Mouse (Mus musculus): ENCODE data around the gene Gm38100. TPM values are rescaled to one million over a fixed set of nuclear protein-coding genes. Genes with fewer than 3 reads are reported as not detected.
A peak's percentile ranks its signal among the peaks of the same experiment; 100 is the strongest.

Gene Gm38100
- 0.15 and 0.21 TPM in 2 replicates for polyA plus RNA-seq (2015; fragmentation: Nextera tagmentation; extraction: Ambion mirVana)

DNA sequence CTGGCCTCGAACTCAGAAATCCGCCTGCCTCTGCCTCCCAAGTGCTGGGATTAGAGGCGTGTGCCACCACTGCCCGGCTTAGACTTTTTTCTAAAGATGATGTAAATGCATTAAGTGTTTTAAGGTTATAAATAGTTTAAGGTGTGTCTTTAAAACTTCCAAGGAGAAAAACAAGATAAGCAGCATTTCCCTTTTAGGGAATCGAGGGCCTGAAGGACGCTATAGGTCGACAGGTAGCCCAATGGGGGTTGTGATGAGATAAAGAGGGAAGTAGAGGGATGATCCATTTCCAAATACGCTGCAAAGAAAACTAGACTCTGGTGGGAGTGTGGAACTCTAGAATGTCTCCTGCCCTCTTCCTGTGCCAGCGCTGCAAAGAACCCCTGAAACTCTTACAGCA is at the start of gene Gm38100:
Gm38100 (plus strand) TSS at position 301 of the 400 bp plus-strand sequence.
- Histone ChIP-seq H3K4me2 (no peak within 1 kb of the TSS), H3K9me3 (replicated peaks) (no peaks in the 10 kb centered on the region), H3K27me3 (no peaks in the 10 kb centered on the region), H3K27ac (no peak within 1 kb of the TSS), H3K4me1 (replicated peaks) (no peaks in the 10 kb centered on the region), H3K4me3 (no peak within 1 kb of the TSS), H3K36me3 (no peaks in the 10 kb centered on the region), H3K9ac (no peak within 1 kb of the TSS)
- ATAC-seq (replicated peaks; ENCODE audit: insufficient number of reproducible peaks, insufficient read depth, low FRiP score, low read depth) = no peak
- 83% methylated on average over 9 of the region's 9 CpGs for WGBS

GRCm38 (mm10) chr1:175870716-175871115 is 49.4 kb upstream of the Gm38100 start:
- H3K4me1 ChIP-seq (replicated peaks) = no peaks in the 10 kb centered on the region
- H3K9me3 ChIP-seq (replicated peaks) = no peaks in the 10 kb centered on the region
- no peak for ATAC-seq (replicated peaks; ENCODE audit: insufficient number of reproducible peaks, insufficient read depth, low FRiP score, low read depth)
- no peaks in the 10 kb centered on the region for H3K36me3 ChIP-seq
- WGBS = 66% methylated on average over 3 of the region's 3 CpGs
- H3K27ac ChIP-seq = no peak overlapping the region
- H3K9ac ChIP-seq = no peak overlapping the region
- no peak overlapping the region for H3K4me2 ChIP-seq
- H3K4me3 ChIP-seq = no peak overlapping the region
- no peaks in the 10 kb centered on the region for H3K27me3 ChIP-seq

DNA sequence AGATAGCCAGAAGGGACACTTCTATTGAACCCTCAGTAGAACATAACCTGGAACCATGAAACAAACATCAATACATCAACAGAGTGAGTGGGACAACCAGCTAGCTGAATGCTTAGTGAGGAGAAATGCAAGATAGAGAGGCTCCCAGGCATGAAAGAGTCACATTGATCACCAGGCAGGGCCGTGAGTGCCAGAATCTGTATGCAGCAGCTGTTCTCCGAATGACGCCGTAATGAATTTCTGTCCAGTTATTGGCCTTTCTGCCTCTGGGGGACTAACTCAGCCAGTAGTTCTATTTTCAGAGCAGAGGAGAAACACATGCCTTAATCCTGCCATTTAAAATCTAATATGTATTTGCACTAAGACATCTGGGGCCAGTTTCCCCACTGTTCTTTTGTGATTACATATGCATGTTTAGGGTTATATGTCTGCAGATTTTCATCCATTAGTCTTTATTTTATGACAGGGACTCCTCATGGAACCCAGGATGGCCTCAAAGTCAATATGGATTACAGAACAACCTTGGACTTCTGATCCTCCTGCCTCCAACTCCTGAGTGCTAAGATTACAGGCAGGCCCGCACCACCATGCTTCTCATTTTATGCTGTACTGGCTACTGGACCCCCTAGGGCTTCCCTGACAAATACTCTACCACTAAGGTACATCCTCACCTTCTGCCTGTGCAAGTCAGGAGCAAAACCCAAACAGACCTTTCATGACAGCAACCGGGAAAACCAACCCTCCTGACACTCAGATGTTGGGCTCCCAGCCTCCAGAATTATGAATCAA is 47.9 kb upstream of the Gm38100 start:
- Histone ChIP-seq H3K27me3 (no peaks in the 10 kb centered on the region), H3K4me3 (no peak overlapping the region), H3K27ac (no peak overlapping the region), H3K9me3 (replicated peaks) (no peaks in the 10 kb centered on the region), H3K9ac (no peak overlapping the region), H3K4me2 (no peak overlapping the region), H3K36me3 (no peaks in the 10 kb centered on the region), H3K4me1 (replicated peaks) (no peaks in the 10 kb centered on the region)
- ATAC-seq (replicated peaks; ENCODE audit: insufficient number of reproducible peaks, insufficient read depth, low FRiP score, low read depth) = no peak
- 76% methylated on average over 6 of the region's 6 CpGs for WGBS

DNA sequence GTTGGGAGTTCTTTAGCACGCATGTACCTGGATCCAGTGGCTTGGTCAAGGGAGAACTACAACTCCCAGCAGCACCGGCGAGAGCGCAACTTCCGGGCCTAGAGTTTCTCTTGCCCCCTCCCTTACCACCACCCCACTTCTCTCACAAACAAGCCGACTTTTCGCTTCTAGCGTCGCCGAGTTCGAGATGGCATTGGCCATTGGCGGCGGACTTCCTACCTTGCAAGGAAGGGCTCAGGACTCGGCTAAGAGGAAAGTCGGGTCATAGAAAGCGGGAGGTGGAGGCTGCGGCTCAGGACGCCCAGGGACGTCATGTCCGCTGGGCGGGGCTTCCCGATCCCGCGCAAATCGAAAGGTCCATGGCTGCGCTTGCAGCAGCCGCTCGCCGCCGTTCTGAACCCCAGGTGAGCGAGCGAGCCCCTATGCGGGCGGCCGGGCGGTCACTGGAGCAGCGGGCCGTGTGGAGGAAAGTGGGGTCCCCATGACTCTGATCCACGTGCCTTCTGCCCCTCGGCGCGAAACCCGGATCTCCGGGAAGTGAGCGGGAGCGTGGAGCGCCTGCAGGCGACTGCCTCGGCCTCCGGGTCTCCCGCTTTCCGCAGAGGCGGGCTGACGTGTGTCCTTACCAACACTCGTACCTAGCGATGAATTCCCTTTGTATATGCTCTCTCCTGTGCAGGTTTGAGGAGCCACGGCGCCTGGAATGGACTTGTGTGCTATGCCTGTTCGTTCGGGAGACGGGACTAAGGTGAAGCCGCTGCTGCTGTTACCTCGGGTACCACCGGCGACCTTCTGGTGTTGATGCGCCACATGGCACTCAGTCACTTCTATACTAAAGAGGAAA is 39.5 kb upstream of the Gm38100 start, which contains the start of gene Exo1:
Exo1 (plus strand) TSS at position 129 of the 844 bp plus-strand sequence.
- Histone ChIP-seq H3K27ac (peak within 1 kb of the TSS; percentile 94), H3K9ac (peak within 1 kb of the TSS; percentile 78), H3K4me3 (peak within 1 kb of the TSS; percentile 77), H3K36me3 (peaks cover 8% of the 10 kb centered on the region; the same call in 1 of the 2 replicates), H3K4me2 (peak within 1 kb of the TSS; percentile 88), H3K4me1 (replicated peaks) (peaks cover 10% of the 10 kb centered on the region), H3K9me3 (replicated peaks) (no peaks in the 10 kb centered on the region), H3K27me3 (no peaks in the 10 kb centered on the region)
- under 1% methylated on average over 66 of the region's 66 CpGs for WGBS
- peak; percentile 90 for ATAC-seq (replicated peaks; ENCODE audit: insufficient number of reproducible peaks, insufficient read depth, low FRiP score, low read depth)

GRCm38 (mm10) chr1:175883398-175883797 is 36.7 kb upstream of the Gm38100 start:
- Histone ChIP-seq H3K27ac (no peak overlapping the region), H3K4me2 (no peak overlapping the region), H3K27me3 (no peaks in the 10 kb centered on the region), H3K9me3 (replicated peaks) (no peaks in the 10 kb centered on the region), H3K36me3 (peaks cover 19% of the 10 kb centered on the region), H3K4me3 (no peak overlapping the region), H3K4me1 (replicated peaks) (peaks cover 10% of the 10 kb centered on the region), H3K9ac (no peak overlapping the region)
- WGBS = 77% methylated on average over 3 of the region's 3 CpGs
- no peak for ATAC-seq (replicated peaks; ENCODE audit: insufficient number of reproducible peaks, insufficient read depth, low FRiP score, low read depth)

DNA sequence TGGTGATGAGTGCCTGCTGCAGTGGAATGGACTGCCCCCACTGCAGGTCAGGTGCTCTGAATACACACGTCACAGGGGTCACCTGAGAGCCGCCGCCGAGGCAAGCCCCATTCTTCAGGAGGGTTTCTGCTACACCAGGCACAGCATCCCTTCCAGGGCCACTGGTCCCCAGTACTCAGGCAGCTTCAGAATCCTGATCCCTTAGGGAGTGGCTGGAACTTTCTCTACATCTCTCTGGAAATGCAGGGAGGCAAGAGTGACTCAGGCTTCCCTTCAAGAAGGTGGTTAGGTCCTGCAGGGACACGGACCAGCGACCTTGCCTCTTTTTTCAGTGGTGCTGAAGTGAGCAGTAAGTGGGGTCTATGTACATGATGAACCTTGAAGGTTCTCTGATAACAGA is 26.9 kb upstream of the Gm38100 start:
- H3K9me3 ChIP-seq (replicated peaks) = no peaks in the 10 kb centered on the region
- no peak overlapping the region for H3K27ac ChIP-seq
- no peak overlapping the region for H3K4me2 ChIP-seq
- peaks cover 20% of the 10 kb centered on the region for H3K36me3 ChIP-seq
- no peak for ATAC-seq (replicated peaks; ENCODE audit: insufficient number of reproducible peaks, insufficient read depth, low FRiP score, low read depth)
- 78% methylated on average over 6 of the region's 6 CpGs for WGBS
- H3K4me3 ChIP-seq = no peak overlapping the region
- no peak overlapping the region for H3K9ac ChIP-seq
- H3K4me1 ChIP-seq (replicated peaks) = no peaks in the 10 kb centered on the region
- no peaks in the 10 kb centered on the region for H3K27me3 ChIP-seq

DNA sequence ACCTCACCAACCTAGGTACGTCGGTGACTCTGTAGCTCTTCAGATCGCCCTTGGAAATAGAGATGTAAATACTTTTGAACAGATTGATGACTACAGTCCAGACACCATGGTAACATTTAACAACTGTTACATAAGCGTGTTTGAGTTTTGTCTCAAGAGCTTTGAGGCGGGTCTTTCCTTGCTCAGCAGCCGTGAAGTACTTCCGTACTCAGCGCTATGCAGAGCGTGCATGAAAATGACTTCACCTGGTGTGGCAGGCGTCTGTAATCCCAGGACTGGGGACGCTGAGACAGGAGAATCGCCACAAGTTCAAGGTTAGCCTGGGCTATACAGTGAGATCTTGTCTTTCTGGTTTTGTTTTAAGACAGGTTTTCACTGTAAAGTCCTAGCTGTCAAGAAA is 26.4 kb upstream of the Gm38100 start:
- Histone ChIP-seq H3K4me1 (replicated peaks) (no peaks in the 10 kb centered on the region), H3K4me2 (no peak overlapping the region), H3K9me3 (replicated peaks) (no peaks in the 10 kb centered on the region), H3K27me3 (no peaks in the 10 kb centered on the region), H3K9ac (no peak overlapping the region), H3K36me3 (peaks cover 17% of the 10 kb centered on the region), H3K27ac (no peak overlapping the region), H3K4me3 (no peak overlapping the region)
- 89% methylated on average over 12 of the region's 12 CpGs for WGBS
- ATAC-seq (replicated peaks; ENCODE audit: insufficient number of reproducible peaks, insufficient read depth, low FRiP score, low read depth) = no peak

- Histone ChIP-seq H3K4me3 (no peak overlapping the region), H3K9ac (no peak overlapping the region), H3K27me3 (no peaks in the 10 kb centered on the region), H3K4me2 (no peak overlapping the region), H3K9me3 (replicated peaks) (no peaks in the 10 kb centered on the region), H3K4me1 (replicated peaks) (no peaks in the 10 kb centered on the region), H3K36me3 (peaks cover 7% of the 10 kb centered on the region; the same call in 1 of the 2 replicates), H3K27ac (no peak overlapping the region)
- 82% methylated on average over 2 of the region's 2 CpGs for WGBS
- ATAC-seq (replicated peaks; ENCODE audit: insufficient number of reproducible peaks, insufficient read depth, low FRiP score, low read depth) = no peak
Measured at GRCm38 (mm10) chr1:175911207-175911606, 8.9 kb upstream of the Gm38100 start.

DNA sequence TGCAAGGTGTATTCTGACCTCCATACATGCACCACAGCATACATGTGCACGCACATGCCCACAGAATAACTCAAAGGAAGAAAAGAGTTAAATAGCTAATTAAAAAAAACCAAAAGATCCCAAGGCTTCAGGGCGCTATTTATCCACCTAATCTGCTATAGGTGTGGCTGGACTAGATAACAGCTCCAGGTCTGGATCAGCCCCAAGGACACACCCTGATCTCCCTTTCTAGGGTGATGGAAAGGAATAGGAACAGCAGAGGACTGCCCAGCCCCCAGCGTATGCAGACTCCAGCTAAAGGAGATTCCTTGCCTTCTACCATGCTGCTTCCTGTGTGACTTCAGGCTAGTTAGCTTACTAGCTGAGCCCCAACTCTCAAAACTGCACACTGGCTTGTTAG is 8.1 kb upstream of the Gm38100 start:
- no peak for ATAC-seq (replicated peaks; ENCODE audit: insufficient number of reproducible peaks, insufficient read depth, low FRiP score, low read depth)
- WGBS = 74% methylated on average over 3 of the region's 3 CpGs

DNA sequence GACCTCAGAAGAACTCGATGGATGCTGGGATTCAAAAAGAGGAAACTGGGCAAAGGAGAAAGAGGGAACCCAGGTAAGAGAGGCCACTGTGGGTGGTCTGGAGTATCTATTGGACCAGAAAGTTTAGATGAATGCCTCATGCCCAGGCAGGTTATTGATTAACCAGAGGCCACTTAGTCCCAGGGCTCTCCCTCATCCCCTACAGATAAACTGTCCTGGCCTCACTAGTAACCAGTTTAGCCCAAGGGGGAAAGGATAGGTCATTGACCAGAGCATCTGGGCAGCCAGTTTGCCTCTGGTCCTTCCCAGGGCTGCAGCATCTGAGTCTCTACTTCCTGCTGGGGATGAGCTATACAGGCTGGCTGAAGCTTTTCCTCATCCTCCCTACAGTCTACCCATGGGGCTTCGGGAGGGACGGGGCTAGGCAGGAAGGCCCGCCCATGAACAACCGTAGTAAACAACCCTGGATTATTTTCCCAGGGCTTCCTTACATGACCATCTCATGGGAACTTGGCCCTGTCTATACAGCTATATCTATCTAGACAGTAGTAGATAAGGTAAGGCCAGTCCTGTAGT is 6.3 kb upstream of the Gm38100 start:
- Histone ChIP-seq H3K4me3 (no peak overlapping the region), H3K4me2 (no peak overlapping the region), H3K9me3 (replicated peaks) (no peaks in the 10 kb centered on the region), H3K36me3 (no peaks in the 10 kb centered on the region), H3K4me1 (replicated peaks) (no peaks in the 10 kb centered on the region), H3K27me3 (no peaks in the 10 kb centered on the region), H3K9ac (no peak overlapping the region), H3K27ac (no peak overlapping the region)
- no peak for ATAC-seq (replicated peaks; ENCODE audit: insufficient number of reproducible peaks, insufficient read depth, low FRiP score, low read depth)
- WGBS = 60% methylated on average over 5 of the region's 5 CpGs

More for the DNA sequence above, 8.1 kb upstream of the Gm38100 start:
- H3K27me3 ChIP-seq = no peaks in the 10 kb centered on the region
- no peaks in the 10 kb centered on the region for H3K4me1 ChIP-seq (replicated peaks)
- no peak overlapping the region for H3K9ac ChIP-seq
- no peak overlapping the region for H3K4me2 ChIP-seq
- H3K27ac ChIP-seq = no peak overlapping the region
- peaks cover under 1% of the 10 kb centered on the region; the same call in 1 of the 2 replicates for H3K36me3 ChIP-seq
- H3K4me3 ChIP-seq = no peak overlapping the region
- no peaks in the 10 kb centered on the region for H3K9me3 ChIP-seq (replicated peaks)

GRCm38 (mm10) chr1:175921091-175921490 is 962 bp downstream of the Gm38100 start:
- Histone ChIP-seq H3K4me1 (replicated peaks) (no peaks in the 10 kb centered on the region), H3K4me3 (no peak overlapping the region), H3K9ac (no peak overlapping the region), H3K9me3 (replicated peaks) (no peaks in the 10 kb centered on the region), H3K27me3 (no peaks in the 10 kb centered on the region), H3K4me2 (no peak overlapping the region), H3K27ac (no peak overlapping the region), H3K36me3 (no peaks in the 10 kb centered on the region)
- ATAC-seq (replicated peaks; ENCODE audit: insufficient number of reproducible peaks, insufficient read depth, low FRiP score, low read depth) = no peak; the same call in 1 of the 2 replicates
- WGBS = 77% methylated on average over 8 of the region's 8 CpGs
